Mouse (Mus musculus): ENCODE data around the gene Pnpla8.

DNA sequence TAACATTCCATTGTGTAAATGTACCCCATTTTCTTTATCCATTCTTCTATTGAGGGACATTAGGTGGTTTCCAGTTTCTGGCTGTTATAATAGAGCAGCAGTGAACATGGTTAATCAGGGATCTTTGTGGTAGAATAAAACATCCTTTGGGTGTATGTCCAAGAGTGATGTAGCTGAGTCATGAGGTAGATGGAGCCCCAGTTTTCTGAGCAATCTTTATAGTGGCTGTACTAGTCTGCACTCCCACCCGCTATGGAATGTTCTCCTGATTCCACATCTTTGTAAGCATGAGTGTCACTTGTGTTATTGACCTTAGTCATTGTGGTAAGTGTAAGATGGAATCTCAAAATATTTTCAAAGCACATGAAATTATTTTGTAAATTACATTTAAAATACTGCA is 82.8 kb downstream of the Pnpla8 start:
- no peak for TF ChIP-seq CTCF (IDR thresholded peaks at IDR 0.05; ENCODE audit: control insufficient read depth, insufficient read depth, insufficient read length)
- no peak for TF ChIP-seq MYOD1 (IDR thresholded peaks at IDR 0.05; ENCODE audit: control insufficient read depth, insufficient read length, low read depth)
- no peak for TF ChIP-seq USF1 (IDR thresholded peaks at IDR 0.05; ENCODE audit: low read depth)
- no peak for TF ChIP-seq MYOG (IDR thresholded peaks at IDR 0.05; ENCODE audit: control insufficient read depth, extremely low read depth, insufficient read length)
